Mouse (Mus musculus) frontal cortex, postnatal 10 days (tissue): Measurements from ENCODE around the gene Gse1.

Experiments
- DNase-seq, 2 experiments: peaks; one replicate each; pipeline ENCODE4 v3.0.0; 2022; ENCODE audit warnings: low spot score in 2 of 2, mixed read lengths in 1 of 2

The Gse1 gene

DNA sequence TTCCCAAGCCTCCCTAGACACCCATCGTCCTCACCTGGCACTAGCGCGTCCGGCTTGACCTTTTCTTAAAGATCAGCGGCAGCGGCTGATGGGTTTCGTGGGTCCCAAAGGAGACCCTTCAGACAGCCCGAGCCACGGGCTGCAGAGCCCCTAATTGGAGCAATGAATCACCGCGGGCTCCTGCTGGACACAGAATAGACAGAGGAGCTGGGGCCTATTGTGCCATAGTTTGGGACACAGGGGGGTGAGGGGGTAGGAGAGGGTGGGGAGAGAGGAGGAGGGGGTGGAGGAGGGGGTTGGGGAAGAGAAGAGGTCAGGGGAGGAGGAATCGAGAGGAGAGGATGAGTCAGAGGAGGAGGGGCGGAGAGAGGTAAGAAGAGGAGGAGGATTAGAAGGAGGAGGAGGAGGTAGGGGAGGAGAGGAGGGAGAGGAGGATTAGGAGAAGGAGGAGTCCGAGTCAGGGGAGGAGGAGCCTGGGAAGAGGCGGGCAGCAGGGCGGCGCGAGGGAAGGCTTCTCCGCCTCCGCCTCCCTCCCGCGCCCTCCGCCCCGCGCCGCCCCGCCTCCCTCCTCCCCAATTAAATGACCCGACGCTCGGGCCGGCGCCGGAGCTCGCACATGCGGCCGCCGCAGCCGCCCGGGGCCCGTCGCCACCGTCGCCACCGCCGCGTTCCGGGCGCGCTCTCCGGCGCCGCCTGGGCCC lies at the start of gene Gse1:
TSS of gene Gse1 (plus strand) at position 566 of the 701 bp plus-strand sequence.
- peak in 1 of 2 experiments; percentile 71 for DNase-seq

DNA sequence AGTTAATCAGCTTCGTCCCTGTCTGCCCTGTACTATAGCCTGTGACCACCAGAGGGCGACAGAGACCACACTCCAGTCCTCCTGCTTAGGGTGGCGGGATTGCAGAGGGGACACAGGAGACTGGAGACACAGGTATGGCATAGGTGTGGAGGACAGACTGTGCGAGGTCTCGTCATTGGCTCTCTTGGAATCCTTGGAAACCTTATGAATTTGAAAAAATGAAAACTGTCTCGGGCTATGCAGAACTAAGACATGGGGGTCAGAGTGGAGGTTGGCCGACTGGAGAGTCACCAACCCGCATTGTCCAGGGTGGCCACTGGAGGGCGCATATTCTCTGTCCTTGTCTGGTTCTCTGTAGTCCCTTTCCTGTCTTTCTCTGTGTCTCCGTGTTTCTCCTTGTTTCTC lies 49.2 kb upstream of the Gse1 start:
- DNase-seq, result peak; percentile 65 to 89

DNA sequence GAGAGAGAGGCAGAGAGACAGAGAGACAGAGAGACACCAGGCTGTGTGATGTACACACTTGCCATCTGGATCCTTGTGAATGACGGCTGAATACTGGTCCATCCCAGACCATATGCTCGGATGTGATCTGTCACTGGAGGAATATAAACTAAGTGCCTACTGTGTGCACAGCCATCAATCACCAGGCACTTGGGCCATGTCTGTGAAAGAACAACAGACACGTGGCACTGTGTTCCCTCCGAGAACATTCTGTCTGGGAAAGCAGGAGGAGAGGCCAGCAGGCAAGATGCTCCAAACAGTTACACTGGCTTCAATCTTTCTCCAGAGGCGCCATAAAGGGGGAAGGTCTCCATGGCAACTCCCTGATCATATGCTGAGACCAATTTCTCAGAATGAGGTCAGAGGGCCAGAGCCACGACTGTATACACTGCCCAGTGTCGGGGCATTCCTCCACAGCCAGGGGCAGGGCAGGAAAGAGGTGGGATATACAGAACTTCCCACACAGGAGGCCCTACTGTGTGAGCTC lies 47.7 kb upstream of the Gse1 start:
- no peak for DNase-seq

DNA sequence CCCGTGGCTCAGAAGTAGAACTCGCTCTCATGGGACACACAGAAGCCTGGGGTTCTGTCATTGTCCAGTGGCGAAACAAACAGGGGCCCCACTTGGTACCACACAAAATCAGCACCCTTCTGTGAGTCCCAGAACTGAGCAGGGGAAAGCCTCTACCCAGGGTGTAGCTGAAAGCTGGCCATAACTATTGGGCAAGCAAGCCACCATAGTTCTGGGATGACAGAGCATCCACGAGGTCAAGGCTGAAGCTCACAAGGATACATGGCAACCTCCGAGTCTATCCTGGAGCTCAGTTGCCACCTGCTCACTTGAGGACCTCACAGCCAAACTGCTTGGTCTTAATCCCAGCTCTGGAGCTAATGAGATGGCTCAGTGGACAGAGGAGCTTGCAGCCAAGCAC lies 47.0 kb upstream of the Gse1 start:
- no peak for DNase-seq

DNA sequence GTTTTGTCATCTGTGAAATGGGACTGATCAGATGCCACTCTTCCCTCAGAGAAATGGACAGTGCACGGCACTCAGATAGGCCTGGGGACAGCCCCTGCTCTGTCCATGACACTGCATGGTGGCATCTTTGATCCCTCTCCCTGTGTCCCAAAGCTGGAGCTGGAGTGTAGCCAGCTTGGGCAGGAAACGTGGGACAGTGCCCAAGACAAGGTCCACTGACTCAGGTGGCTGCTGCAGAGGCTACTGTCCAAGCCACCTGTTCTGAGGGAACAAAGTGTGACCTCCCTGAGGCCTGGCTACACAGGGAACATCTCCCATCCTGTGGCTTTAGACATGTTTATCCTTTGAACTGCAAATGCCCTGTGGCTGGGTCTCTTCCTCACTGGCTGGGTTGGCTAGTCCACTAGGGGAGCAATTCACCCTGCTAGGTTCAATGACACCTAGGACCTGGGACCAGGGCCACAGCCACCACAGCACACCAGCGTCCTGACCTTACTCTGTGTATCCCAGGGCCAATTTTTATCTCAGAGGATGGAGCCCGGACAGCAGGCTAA lies 46.3 kb upstream of the Gse1 start:
- no peak for DNase-seq

DNA sequence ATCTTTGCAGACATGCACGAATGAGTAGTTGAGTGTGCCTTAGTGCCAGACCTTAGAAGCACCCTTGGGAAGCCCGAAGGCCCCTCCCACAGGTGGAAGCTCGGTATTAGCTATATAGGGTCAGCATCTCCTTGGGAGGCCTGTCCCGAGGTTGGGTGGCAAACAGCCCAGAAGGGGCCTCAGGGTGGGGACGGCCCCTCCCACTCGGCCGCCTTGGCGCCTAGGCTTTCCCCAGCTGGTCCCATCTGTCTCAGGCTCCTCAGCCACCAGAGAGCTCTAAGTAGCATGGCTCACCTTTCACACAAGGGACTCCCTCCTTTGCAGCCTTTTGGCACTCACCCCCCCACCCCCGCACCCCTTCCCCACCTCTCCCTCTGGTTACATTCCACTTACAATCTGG lies 43.9 kb upstream of the Gse1 start:
- no peak for DNase-seq

DNA sequence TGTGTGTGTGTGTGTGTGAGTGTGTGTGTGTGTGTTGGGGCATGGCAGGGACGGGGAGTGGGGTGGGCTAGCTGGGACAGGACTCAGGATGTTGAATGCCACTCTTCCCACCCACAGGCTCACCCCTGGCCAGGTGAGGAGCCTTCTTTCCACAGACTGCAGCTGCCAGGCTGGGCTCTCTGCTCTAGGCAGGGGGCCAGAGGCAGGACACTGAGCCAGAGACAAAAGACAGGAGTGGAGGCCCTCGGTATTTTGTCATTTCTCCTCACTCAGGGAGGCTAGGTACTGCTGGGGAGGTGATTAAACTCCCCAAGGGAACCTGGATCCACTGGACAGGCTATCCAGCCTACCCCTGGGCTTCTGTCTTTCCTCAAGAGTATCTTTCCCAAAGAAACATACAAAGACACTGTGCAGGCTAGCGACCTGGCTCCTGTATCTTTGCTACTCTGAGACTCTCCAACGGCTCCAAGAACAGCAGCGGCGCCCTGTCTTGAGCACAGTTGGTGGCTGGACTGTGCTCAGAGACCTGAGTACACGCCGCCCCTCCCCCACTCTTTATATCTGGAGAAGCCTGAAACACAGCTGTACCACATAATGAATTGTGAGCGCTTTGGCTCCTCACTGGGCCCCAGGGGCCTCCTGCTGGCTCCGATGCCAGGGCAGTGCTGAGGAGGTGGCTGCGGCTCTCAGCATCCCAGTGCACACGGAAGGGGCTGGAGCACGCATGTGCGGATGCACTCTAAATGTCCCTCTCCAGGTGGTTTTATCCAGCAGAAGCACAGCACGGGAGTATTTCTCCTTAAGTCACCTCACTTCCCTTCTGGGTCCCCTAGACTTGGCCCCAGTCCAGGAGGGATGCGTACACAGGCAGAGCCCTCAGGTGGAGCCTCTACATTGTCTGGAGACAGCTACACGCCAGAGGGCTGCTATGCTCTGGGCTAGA lies 43.1 kb upstream of the Gse1 start:
- no peak for DNase-seq

DNA sequence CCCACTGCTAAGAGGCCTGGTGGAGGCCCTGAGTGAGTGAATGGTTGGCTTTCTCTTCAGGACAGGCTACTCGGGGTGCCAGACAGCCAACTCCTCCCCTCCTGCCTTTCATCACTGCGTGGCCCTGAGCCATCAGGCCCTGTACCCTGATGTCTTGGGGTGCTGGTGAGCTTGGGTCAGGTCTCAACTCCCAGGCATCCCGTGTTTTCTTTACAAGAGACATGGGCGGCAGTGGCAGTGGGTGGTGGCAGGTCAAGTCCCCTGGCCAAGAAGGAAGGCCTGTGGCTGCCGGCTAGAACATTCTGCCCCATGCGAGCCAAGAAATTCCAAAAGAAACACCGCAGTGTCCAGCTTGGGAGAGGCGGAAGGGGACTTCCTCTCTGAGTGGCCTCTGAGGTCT lies 41.8 kb upstream of the Gse1 start:
- no peak for DNase-seq

DNA sequence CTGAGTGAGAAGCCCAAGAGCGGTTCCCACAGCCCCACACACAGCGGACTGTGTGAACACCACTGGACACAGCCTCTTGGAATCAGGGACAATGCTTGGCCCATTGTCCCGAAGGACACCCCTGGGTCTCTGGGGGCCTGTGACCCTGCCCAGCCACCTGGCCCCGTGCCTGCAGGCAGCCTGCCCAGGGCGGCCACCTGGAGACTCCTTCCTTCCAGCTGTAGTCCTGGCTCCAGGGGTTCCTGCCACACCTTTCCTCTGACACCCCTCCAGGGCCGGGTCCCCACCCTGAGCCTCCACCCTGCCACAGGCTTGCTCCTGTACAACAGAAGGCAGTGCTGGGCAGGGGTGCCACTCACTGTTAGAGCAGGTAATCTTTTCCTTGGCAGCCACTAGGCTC lies 39.7 kb upstream of the Gse1 start:
- no peak for DNase-seq

DNA sequence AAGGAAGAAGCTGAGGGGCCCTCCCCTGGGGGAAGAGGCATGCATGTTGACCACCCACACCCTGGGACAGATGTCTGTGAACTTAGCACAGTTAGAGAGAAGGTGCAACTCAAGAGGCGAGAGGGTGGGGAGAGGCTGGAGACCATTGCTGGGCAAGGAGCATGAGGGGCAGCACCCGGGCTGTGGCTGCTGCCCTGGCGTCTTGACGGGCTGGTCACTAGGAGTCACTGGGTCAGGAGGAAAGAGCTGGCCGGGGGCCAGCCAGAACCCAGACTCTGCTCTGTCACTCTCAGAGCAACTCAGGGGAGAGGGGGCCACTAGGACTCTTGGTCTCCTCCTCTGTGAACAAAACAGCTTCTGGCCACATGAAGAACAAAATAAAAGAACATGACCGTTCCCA lies 38.8 kb upstream of the Gse1 start:
- no peak for DNase-seq

DNA sequence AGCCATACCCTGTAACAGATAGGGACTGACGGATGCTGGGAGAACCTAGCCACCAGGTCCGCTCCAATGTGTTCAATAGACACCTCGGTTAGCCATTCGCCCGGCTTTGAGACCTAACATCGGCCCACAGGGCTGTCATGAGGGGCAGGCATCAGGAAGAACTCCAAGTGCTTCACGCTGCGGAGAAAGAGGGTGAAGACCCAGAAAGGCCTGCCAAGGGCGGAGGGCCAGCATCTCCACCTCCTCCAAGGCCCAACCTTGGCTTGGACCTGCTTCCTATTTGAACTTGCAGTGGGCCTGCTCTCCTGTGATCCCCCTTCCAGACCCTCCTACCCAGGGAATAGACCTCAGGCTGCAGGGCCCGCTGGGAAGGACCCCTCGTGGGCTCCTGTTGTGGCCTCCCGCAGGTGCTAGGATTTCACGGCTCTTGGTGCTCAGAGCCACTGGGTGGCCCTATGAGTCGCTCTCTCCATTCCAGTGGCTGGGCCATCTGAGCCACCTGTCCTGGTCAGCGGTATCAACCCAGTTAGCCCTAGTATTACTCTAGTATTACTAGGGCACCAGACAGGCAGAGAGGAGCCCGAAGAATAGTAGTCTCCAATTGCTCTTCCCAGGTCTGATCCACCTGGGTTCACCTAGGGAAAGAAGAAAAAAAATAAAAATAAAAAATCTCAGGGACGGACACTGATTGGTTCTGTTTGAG lies 38.0 kb upstream of the Gse1 start:
- no peak for DNase-seq

DNA sequence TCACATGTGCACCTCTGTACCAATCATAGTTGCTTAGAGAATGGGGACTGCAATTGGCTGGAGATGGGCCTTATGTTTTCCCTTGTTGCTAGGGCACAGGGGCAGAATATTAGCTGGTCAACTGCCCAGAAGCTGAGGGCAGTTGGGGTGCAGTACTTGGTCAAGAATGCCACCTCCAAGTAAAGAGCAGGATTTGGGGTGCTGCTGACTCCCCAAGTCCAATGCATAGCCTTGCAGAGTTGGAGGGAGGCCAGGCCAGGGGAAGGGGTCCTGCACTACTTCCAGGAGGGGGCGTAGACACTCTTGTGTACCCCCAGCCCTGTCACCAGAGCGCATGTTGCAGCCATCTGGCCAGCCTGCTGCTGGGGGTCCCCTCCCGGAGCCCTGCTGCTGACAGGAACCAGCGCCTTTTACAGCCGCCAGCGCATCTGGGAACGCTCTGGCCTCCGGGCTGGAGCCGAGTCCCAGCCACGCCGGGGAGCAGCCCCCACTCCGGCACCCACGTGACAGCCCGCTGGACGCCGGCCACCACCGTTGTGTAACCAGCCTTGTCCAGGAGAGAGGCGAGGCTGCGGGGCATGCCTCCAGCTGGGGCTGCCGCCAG lies 37.3 kb upstream of the Gse1 start:
- peak; percentile 76 to 82 for DNase-seq

DNA sequence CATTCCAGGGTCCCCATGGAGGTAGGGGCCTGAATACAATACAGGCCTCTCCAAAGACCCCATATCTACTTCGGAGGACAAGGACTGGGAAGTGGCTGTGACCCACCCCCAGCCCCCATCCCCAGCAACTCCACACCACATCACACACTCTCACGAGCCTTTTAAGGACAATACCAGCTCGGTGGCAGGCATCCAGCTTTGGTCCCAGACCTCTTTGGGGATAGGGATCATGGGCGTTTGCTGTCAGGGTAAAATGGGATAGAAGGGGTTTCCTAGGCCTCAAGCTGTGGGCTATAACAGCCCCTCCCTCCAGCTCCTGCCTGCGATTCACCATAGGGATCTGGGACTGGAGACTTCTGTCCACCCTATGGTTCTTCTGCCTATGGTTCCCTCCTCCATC lies 36.6 kb upstream of the Gse1 start:
- DNase-seq, result no peak

DNA sequence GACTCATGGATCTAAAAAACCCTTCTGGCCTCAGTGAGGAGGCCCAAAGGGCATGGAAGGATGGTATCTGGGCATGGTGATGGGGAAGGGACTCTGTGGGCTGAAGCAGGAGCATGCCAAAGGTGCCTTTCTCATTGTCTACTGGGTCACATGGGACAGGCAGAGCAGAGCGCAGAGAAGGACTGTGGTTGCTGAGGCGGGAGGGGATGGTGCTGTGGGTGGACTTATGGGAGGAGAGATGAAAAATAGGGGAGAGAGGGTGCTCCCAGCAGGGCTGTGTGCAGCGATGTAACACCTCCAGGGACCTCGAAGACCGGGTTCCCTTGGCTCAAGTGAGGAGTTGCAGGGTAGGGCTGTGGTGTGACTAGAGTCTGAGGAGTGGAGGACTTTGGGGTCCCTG lies 36.1 kb upstream of the Gse1 start:
- no peak for DNase-seq

DNA sequence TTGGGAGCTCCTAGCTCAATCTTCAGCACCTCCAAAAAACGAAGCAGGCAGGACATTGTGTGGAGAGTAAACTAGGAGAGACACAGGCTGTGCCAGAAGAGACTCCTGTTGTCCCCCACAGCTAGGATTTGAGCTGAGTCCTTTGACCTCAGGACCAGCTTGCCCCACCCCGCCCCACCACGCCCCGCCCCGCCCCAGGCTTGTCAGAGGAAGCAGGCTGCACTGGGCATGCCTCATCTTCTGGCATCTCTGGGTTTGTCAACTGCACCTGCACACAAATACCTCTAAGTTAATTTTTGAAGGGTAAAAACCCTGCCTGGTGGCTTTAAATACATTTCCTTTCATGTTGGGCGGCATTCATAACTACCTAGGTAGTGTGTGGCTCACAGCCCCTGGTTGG lies 26.9 kb upstream of the Gse1 start:
- no peak for DNase-seq

DNA sequence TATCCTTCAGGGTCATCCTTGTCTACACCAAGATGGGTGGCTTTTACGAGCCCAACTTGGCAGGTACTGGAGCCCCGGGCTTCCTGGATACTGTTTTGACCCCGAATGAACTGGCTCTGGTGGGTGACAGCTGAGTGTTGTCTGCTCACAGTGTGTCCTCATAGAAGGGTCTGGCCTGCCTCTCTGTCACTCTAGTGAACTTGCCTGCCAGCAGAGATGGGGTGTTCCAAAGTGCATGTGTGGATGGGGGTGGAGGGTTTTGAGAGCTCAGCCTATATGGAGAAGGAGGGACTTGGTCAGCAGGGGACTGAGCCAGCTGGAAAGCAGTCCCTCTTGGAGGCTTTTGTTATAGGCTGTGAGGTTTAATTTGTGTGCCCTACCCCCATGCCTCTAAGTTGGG lies 25.7 kb upstream of the Gse1 start:
- DNase-seq, result no peak

DNA sequence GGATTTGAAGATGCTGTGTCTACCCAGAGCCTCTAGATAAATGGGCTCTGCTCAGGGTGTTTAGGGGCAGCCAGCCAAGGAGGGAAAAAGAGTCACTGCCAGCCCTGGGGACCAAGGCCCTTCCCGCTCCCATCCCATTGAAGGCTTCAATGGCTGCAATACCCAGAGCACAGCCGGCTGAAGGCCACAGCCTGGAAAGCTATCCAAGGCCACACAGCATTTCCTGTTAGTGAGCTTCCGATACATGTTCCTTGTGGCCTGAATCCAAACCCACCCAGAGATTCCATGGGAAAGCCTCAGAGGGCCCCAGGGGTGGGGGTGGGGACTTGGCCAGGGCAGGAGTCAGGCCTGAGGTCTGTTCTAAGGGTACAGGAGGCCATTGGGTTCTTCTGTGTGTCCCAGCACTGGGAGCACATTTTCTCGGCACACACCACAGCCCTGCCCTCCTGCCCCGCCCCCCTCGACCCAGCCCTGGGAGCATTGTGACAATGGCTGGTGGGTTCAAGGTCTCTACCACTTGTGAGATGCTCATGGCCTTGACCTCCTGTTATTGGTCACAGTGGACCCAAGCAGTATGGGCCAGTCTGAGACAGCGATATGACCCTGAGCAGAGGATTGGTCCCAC lies 23.4 kb upstream of the Gse1 start:
- no peak for DNase-seq

DNA sequence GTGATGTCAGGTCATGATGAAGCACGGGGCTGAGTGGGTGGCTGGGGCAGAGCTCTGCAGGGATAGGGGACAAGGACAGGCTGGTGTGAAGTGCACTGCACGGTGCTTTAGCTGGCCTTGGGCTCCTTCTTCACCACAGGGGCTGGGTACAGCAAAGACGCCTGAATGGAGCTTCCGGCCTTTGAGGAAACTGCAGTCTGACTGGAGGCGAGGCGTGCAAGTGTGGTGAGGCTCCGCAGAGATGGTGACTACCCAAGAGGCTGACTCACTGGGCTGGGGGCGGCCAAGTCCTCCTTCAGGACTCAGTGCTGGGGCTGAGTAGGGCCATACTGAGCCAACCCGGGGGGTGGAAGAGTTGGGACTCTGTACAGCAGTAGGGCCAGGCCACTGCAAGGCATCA lies 22.3 kb upstream of the Gse1 start:
- DNase-seq, result no peak

DNA sequence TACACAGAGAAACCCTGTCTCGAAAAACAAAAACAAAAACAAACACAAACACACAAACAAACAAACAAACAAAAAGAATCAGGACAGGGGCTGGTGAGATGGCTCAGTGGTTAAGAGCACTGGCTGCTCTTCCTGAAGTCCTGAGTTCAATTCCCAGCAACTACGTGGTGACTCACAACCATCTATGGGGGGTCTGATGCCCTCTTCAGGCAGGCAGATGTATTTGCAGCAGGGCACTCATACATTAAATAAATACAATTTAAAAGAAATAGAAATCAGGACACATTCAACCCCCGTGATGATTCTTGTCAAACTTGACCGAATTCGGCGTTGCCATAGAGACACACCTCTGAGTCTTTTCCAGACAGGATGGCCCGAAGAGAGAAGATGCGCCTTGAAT lies 20.9 kb upstream of the Gse1 start:
- DNase-seq, result no peak

DNA sequence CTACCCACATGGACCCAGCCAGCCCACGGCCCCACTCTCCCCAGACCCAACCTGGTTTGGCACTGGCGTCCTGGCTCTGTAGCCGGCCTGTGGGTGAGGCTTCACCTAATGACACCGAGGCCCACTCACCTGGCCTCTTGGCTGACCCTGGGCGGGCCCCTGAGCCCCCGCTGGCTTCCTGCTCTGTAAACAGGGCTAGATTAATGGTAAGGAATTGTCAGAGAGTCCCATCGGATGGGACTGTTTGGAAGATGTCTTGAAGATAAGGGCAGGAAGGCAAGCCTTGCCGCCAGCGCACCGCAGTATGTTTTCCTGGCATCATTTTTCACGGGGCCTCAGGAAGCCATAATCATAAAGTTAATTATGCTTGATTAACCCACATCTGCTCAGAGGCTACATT lies 20.1 kb upstream of the Gse1 start:
- DNase-seq, result no peak

DNA sequence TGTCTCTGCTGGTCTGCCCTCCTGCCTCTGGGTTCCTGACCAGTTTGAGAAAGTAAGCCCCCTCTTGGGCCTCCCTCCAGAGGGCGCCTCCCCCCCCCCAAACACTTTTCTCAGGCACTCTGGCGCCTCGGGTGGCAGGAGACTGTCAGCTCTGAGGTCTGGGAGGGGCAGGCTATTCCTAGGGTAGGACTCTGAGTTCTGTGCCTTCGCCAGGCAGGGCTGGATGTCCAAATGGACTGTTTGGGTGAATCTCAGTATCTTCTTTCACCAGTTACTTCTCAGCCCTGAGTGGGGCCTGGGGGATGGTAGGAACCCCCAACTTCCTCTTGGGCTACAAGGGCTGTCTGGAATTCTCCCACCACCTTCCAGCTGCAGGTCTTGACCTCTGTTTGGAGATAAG lies 16.9 kb upstream of the Gse1 start:
- no peak for DNase-seq
